Mouse (Mus musculus): ENCODE data around the gene Stmn3. TPM values are rescaled to one million over a fixed set of nuclear protein-coding genes. Genes with fewer than 3 reads are reported as not detected.

Stmn3 gene
- polyA plus RNA-seq, 1 experiment from 2014 or later, result 69.4 TPM

DNA sequence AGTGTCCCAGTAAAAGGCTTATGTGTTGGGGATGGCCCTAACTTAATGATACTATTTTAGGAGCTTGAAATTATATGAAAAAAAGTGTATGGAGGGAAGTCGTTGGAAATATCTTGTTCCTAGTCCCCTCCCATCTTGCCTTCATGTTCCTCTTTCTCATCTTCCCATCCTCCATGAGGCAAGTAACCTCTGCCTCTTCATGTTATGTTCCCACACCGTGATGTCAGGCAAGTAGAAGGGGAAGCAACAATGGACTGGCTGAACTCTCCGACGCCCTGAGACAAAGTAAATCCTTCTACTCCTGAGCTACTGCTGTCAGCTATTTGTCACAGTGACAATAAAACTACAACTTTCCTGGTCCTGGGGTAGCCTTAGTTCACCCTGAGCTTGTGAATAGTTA is 39.7 kb downstream of the Stmn3 start:
- no peaks in the 10 kb centered on the region for H3K4me1 ChIP-seq (ENCODE audit: control insufficient read depth, insufficient read depth, low read length)

GRCm38 (mm10) chr2:181273829-181274228 is 40.5 kb downstream of the Stmn3 start:
- ATAC-seq (ENCODE audit: low read depth) (no peak), DNase-seq (ENCODE audit: low spot score) (no peak)
- no peaks in the 10 kb centered on the region for H3K4me1 ChIP-seq (ENCODE audit: control insufficient read depth, insufficient read depth, low read length)
- H3K36me3 ChIP-seq (ENCODE audit: control insufficient read depth, insufficient read depth, low read length), result peaks cover 63% of the 10 kb centered on the region
- WGBS, result 89% methylated on average over 2 of the region's 2 CpGs
- no peak overlapping the region for H3K4me3 ChIP-seq (ENCODE audit: low read depth, low read length)
- no peaks in the 10 kb centered on the region for H3K27me3 ChIP-seq (replicated peaks; ENCODE audit: control insufficient read depth, insufficient read depth, low read length)
- no peak overlapping the region for H3K9ac ChIP-seq (ENCODE audit: low read depth, low read length)
- H3K27ac ChIP-seq (replicated peaks; ENCODE audit: low read depth, low read length), result no peak overlapping the region
- no peaks in the 10 kb centered on the region for H3K9me3 ChIP-seq (ENCODE audit: control insufficient read depth, low read length)
- H3K4me2 ChIP-seq (ENCODE audit: low read depth, low read length), result no peak overlapping the region

More for the DNA sequence above, 39.7 kb downstream of the Stmn3 start:
- H3K9me3 ChIP-seq (ENCODE audit: control insufficient read depth, low read length), result no peaks in the 10 kb centered on the region
- no peak overlapping the region for H3K4me2 ChIP-seq (ENCODE audit: low read depth, low read length)
- 92% methylated on average over 4 of the region's 4 CpGs for WGBS
- no peaks in the 10 kb centered on the region for H3K27me3 ChIP-seq (replicated peaks; ENCODE audit: control insufficient read depth, insufficient read depth, low read length)
- no peak overlapping the region for H3K27ac ChIP-seq (replicated peaks; ENCODE audit: low read depth, low read length)
- H3K36me3 ChIP-seq (ENCODE audit: control insufficient read depth, insufficient read depth, low read length), result peaks cover 64% of the 10 kb centered on the region
- no peak overlapping the region for H3K9ac ChIP-seq (ENCODE audit: low read depth, low read length)
- no peak overlapping the region for H3K4me3 ChIP-seq (ENCODE audit: low read depth, low read length)
- ATAC-seq (ENCODE audit: low read depth) (no peak), DNase-seq (ENCODE audit: low spot score) (no peak)

DNA sequence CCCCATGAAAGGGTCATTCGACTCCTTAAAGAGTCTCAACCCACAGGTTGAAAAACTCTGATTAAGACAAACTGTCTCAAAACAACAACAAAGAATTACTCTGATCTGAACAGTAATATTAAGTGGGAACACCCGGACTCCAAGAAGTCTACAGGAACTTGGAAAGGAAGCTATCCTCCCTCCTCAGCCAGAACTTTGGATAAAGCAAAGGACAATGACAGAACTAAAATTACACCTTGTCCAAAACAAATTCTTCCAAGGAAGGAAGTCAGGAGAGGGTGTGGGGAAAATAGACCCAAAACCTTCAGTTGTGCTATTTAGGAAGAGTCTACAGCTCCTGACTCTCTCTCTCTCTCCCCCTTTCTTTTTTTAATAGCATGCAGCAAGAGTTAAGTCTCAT is 42.2 kb downstream of the Stmn3 start:
- Histone ChIP-seq H3K27ac (replicated peaks; ENCODE audit: low read depth, low read length) (no peak overlapping the region), H3K4me2 (ENCODE audit: low read depth, low read length) (no peak overlapping the region), H3K4me1 (ENCODE audit: control insufficient read depth, insufficient read depth, low read length) (no peaks in the 10 kb centered on the region), H3K36me3 (ENCODE audit: control insufficient read depth, insufficient read depth, low read length) (peaks cover 65% of the 10 kb centered on the region), H3K27me3 (replicated peaks; ENCODE audit: control insufficient read depth, insufficient read depth, low read length) (no peaks in the 10 kb centered on the region), H3K4me3 (ENCODE audit: low read depth, low read length) (no peak overlapping the region), H3K9me3 (ENCODE audit: control insufficient read depth, low read length) (no peaks in the 10 kb centered on the region), H3K9ac (ENCODE audit: low read depth, low read length) (no peak overlapping the region)
- ATAC-seq (ENCODE audit: low read depth) (no peak), DNase-seq (ENCODE audit: low spot score) (no peak)
- whole genome bisulfite sequencing, result 89% methylated on average over 2 of the region's 2 CpGs

DNA sequence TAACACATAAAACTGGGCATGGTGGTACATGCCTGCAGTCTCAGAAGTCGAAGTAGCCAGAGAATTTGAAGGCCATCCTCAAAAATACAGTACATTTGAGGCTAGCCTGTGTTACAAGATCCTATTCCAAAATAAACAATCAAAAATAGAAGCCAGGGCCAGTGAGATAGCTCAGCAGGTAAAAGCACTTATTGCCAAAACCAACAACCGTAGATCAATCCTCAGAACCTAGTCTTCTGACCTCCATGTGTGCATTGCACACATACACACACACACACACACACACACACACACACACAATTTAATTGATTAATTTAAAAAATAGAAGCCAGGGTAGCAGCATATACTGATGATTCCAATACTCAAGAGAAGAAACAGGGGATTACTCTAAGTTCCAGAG is 47.5 kb downstream of the Stmn3 start:
- Histone ChIP-seq H3K36me3 (ENCODE audit: control insufficient read depth, insufficient read depth, low read length) (peaks cover 74% of the 10 kb centered on the region), H3K9ac (ENCODE audit: low read depth, low read length) (no peak overlapping the region), H3K4me2 (ENCODE audit: low read depth, low read length) (no peak overlapping the region), H3K27me3 (replicated peaks; ENCODE audit: control insufficient read depth, insufficient read depth, low read length) (no peaks in the 10 kb centered on the region), H3K9me3 (ENCODE audit: control insufficient read depth, low read length) (no peaks in the 10 kb centered on the region), H3K27ac (replicated peaks; ENCODE audit: low read depth, low read length) (no peak overlapping the region), H3K4me1 (ENCODE audit: control insufficient read depth, insufficient read depth, low read length) (no peaks in the 10 kb centered on the region), H3K4me3 (ENCODE audit: low read depth, low read length) (no peak overlapping the region)
- ATAC-seq (ENCODE audit: low read depth) (no peak), DNase-seq (ENCODE audit: low spot score) (no peak)
- WGBS, result 96% methylated on average over 2 of the region's 2 CpGs

Other genes with a start within 250 kb of the Stmn3 start
- gene Kcnq2, start 179.2 kb downstream of the Stmn3 start, polyA plus RNA-seq (2014; fragmentation: Nextera tagmentation; extraction: Ambion mirVana), result 2.1 and 2.6 TPM in 2 replicates
- gene Eef1a2, start 157.5 kb downstream of the Stmn3 start, polyA plus RNA-seq (2014; fragmentation: Nextera tagmentation; extraction: Ambion mirVana), result 0.76 and 1.0 TPM in 2 replicates
- gene Ppdpf, start 127.3 kb downstream of the Stmn3 start, polyA plus RNA-seq (2014; fragmentation: Nextera tagmentation; extraction: Ambion mirVana), result 269 and 288 TPM in 2 replicates
- gene Ptk6, start 111.7 kb downstream of the Stmn3 start, polyA plus RNA-seq (2014; fragmentation: Nextera tagmentation; extraction: Ambion mirVana), result 0.10 and 0.19 TPM in 2 replicates
- gene Srms, start 101.3 kb downstream of the Stmn3 start, polyA plus RNA-seq (2014; fragmentation: Nextera tagmentation; extraction: Ambion mirVana), result 0.08 and 0.22 TPM in 2 replicates
- gene Fndc11, start 94.5 kb downstream of the Stmn3 start, polyA plus RNA-seq (2014; fragmentation: Nextera tagmentation; extraction: Ambion mirVana), result 0.18 TPM in 1 of 2 replicates, not detected in the other
- 1.3 TPM in 2 replicates for gene Helz2, start 72.5 kb downstream of the Stmn3 start, polyA plus RNA-seq (2014; fragmentation: Nextera tagmentation; extraction: Ambion mirVana)
- 13.5 and 15.9 TPM in 2 replicates for gene Gmeb2, start 26.5 kb downstream of the Stmn3 start, polyA plus RNA-seq (2014; fragmentation: Nextera tagmentation; extraction: Ambion mirVana)
- 37.1 and 48.8 TPM in 2 replicates for gene Rtel1, start 5.2 kb upstream of the Stmn3 start, polyA plus RNA-seq (2014; fragmentation: Nextera tagmentation; extraction: Ambion mirVana)
- gene Zgpat, start 50.4 kb upstream of the Stmn3 start, polyA plus RNA-seq (2014; fragmentation: Nextera tagmentation; extraction: Ambion mirVana), result 30.1 and 36.6 TPM in 2 replicates
- 43.7 and 48.1 TPM in 2 replicates for gene Arfrp1, start 50.9 kb upstream of the Stmn3 start, polyA plus RNA-seq (2014; fragmentation: Nextera tagmentation; extraction: Ambion mirVana)
- 17.4 and 18.4 TPM in 2 replicates for gene Lime1, start 65.6 kb upstream of the Stmn3 start, polyA plus RNA-seq (2014; fragmentation: Nextera tagmentation; extraction: Ambion mirVana)
- gene Zbtb46, start 144.9 kb upstream of the Stmn3 start, polyA plus RNA-seq (2014; fragmentation: Nextera tagmentation; extraction: Ambion mirVana), result 5.7 and 5.9 TPM in 2 replicates
- 0.21 and 0.22 TPM in 2 replicates for gene Abhd16b, start 178.7 kb upstream of the Stmn3 start, polyA plus RNA-seq (2014; fragmentation: Nextera tagmentation; extraction: Ambion mirVana)
- gene Tpd52l2, start 182.6 kb upstream of the Stmn3 start, polyA plus RNA-seq (2014; fragmentation: Nextera tagmentation; extraction: Ambion mirVana), result 159 and 164 TPM in 2 replicates
- 80.4 and 84.2 TPM in 2 replicates for gene Dnajc5, start 206.0 kb upstream of the Stmn3 start, polyA plus RNA-seq (2014; fragmentation: Nextera tagmentation; extraction: Ambion mirVana)

Data from embryonic facial prominence, embryonic 14.5 days (tissue).